Mouse (Mus musculus) layer of hippocampus, adult 18-20 months (tissue): ENCODE data around the gene Rplp2. TPM values are rescaled to one million over a fixed set of nuclear protein-coding genes. Genes with fewer than 3 reads are reported as not detected.

ENCODE experiments used
- DNase-seq, 2 experiments: peaks; one replicate each; pipeline ENCODE4 v3.0.0; 2022; ENCODE audit warnings: low spot score in 2 of 2
- total RNA-seq, 2 experiments: library from RNA; stranded (reverse); gene quantifications; 2 replicates each; pipeline ENCODE4 v1.2.3; 2021

Gene Rplp2
- total RNA-seq, 2 experiments from 2014 or later: 557 to 573 TPM

DNA sequence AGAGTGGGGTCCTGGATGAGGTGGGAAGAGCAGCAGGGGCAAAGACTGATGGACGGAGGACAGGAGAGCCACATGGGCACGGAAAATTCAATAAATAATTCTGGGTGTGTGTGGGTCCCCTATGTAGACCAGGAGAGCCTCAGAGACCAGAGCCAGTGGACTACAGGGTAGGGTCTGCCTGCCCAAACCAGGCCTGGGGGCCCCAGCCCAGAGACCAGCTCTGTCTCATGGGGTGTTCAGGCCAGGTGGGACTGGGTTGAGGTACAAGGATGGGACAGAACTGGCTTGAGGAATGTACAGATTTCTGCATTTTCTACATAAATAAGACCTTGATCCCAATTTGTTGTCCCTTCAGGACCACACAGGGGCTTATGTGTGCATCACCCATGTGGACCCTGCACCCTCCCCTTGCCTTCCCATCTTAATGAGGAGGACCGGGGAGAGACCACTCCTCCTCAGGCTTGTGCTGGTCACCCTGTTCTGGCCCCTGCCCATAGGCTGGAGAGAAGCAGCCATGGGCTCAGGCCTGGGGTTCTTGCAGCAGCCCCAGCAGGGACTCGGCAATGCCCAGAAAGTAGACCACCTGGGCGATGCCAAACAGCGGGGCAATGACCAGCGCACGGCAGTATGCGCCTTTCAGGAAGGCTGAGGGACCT is 16.5 kb upstream of the Rplp2 start:
- DNase-seq: no peak

DNA sequence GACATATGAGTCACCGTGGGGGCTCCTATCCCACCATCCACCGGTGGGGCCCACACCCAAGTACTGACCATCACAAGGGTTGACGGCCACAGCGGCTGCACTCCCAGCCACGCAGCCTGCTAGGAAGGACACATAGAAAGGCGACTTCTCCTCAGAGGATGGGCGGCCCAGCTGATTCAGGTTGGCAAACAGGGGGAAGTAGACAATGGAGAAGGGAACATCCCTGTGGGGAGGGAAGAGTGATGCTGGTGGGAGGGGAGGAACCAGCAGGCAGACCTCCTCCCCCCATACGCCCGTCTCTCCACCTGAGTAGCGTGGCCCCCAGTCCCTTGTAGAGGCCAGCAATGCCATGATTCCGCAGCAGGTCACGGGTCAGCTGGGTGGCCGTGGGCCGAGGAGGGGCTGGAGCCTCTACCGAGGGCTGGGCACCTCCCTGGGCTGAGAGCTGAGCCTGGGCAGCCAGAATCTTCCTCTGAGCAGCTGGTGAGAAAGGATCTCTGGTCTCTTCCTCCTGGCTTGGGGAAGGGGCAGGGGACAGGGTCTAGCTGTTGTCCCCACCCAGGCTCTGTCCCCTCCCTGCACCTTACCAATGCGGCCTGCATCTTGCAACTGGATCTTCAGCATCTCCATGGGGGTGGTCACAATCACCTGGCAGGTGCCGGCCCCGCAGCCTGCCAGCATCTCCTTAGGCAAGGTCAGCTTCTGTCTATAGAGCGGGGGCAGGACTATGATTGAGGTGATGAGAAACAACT is 15.6 kb upstream of the Rplp2 start:
- DNase-seq: no peak

- no peak for DNase-seq
These were observed 15.0 kb upstream of the Rplp2 start for GRCm38 (mm10) chr7:141432186-141432611.

DNA sequence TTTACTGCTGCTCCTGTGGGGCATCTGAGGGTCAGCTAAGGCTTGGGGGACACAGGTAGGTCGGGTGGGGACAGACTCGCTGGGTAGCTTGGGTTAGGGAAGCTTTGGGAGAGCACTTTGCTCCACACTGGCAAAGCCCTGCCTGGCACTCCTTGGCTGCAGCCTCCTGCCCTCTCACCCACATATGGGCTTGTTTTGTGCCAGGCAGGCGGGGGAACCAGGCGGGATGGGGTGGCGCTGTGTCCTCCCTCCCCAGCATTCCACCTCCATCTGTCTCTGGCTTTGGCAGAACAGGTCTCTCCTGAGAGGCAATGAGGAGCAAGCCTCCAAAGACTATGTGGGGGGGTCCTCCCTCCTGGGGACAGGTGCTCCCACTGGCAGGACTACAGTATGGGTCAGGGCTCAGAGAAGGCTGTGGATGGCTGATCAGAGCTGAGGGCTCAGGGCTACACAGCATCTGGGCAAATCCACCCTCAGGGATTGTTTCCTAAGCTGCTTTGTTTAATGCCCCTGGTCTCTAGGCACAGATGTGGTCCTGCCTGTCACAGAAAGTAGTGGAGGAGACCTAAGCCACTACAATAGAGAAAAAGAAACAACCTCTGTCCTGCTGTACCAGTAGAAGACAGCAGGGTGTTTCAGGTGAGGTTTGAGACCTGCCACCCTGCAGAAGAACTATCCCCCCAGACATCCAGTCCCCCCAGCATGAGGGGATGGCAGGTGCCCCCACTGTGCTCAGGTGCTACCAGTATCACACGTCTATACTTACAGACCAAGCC is 14.2 kb upstream of the Rplp2 start:
- DNase-seq: peak in 1 of 2 experiments; percentile 49

GRCm38 (mm10) chr7:141433517-141434400 is 13.4 kb upstream of the Rplp2 start:
- DNase-seq: no peak

- peak; percentile 74 to 85 for DNase-seq
These were observed 12.7 kb upstream of the Rplp2 start for GRCm38 (mm10) chr7:141434464-141434863.

GRCm38 (mm10) chr7:141435129-141435855 is 11.9 kb upstream of the Rplp2 start:
- DNase-seq: peak in 1 of 2 experiments; percentile 44

- DNase-seq: no peak
These were observed 11.2 kb upstream of the Rplp2 start for GRCm38 (mm10) chr7:141435856-141436522.

DNA sequence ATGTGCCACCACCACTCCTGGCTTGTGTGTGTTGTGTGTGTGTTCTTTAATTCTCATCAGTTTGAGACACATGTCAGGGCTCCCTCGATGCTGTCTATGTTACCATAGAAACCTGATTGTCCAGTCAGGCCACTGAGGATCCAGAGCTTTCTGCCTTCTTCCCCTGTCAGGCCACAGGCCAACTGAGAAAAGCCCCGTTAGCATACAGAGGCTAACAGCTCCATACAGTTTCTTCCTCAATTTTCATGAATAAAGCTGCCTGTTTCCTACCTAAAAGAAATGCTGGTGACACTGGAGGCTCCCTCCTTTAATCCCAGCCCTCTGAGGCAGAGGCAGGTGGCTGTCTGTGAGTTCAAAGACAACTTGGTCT is 10.7 kb upstream of the Rplp2 start:
- DNase-seq: no peak

GRCm38 (mm10) chr7:141437178-141438120 is 9.7 kb upstream of the Rplp2 start, which contains the start of gene Slc25a22:
TSS of gene Slc25a22 (minus strand) at chr7:141437892.
- peak; percentile 72 to 88 for DNase-seq

DNA sequence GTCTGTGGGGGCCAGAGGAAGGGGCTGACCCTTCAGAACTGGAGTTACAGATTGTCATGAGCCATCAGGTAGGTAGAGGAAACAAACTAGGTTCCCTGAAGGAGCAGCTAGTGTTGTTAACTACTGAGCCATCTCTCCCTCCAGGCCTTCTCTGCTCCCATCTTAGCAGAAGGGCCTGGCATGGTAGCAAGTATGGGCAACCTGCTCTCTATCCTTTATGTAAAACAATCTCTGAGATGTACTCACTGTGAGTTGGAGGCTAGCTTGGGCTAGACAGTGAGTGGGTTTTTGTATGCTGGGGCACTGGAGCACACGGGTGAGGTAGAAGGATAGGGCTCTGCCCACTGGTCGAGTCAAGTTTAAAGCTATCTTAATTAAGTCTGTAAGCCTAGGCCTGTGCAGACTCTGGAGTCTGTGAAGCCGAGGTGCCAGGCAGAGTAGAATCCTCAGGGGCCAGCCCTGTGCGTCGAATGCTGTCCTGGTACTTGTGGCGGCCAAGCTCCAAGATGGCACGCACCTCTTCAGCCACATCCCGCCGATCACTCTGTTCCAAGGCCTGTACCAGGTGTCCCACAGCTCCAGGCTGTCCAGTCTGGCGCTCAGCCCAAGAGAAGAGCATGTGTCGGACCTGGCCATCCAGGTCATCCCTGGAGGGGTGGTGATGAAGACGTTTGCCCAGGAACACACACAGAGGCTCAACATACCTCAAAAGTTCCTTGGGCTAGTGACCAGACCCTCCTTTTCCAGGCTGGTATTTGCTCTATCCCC is 8.8 kb upstream of the Rplp2 start:
- no peak for DNase-seq

- DNase-seq: no peak
These were observed 8.0 kb upstream of the Rplp2 start for GRCm38 (mm10) chr7:141439140-141439679.

- no peak for DNase-seq
These were observed 7.4 kb upstream of the Rplp2 start for GRCm38 (mm10) chr7:141439811-141440210.

- DNase-seq: no peak
These were observed 6.6 kb upstream of the Rplp2 start for GRCm38 (mm10) chr7:141440613-141441012.

GRCm38 (mm10) chr7:141441460-141441859 is 5.7 kb upstream of the Rplp2 start:
- DNase-seq: no peak

- DNase-seq: no peak
These were observed 5.0 kb upstream of the Rplp2 start for GRCm38 (mm10) chr7:141442199-141442598.

GRCm38 (mm10) chr7:141443081-141443821 is 3.9 kb upstream of the Rplp2 start:
- DNase-seq: no peak
